Mouse (Mus musculus) gastrocnemius, postnatal 36 days (tissue): Measurements from ENCODE around the gene Trpm8. TPM values are rescaled to one million over a fixed set of nuclear protein-coding genes. Genes with fewer than 3 reads are reported as not detected.

Experiments
- DNase-seq, 2 experiments: peaks; one replicate each; pipeline ENCODE4 v3.0.0; 2022
- intact Hi-C: fragments of 180-260 bp; cut with DNase I; formaldehyde crosslinking; loops from one replicate; pipeline ENCODE4 v1.15.1; 2025
- total RNA-seq, 2 experiments: library from RNA; stranded (reverse); gene quantifications; 2 replicates each; pipeline ENCODE4 v1.2.3; 2021

Trpm8 gene
- total RNA-seq, 2 experiments from 2014 or later: not detected

- intact Hi-C loops: no loop called here
- no peak for DNase-seq
These were observed 134.6 kb downstream of the Trpm8 start for GRCm38 (mm10) chr1:88412013-88412412.

- intact Hi-C loops: no loop called here
- no peak for DNase-seq
These were observed 141.5 kb downstream of the Trpm8 start for GRCm38 (mm10) chr1:88418943-88419342.

GRCm38 (mm10) chr1:88422045-88422444, 144.6 kb downstream of the Trpm8 start:
- intact Hi-C loops: loop anchor here (5.0 kb wide), 1 partner anchor 285 kb away; no protein-coding TSS in a partner anchor
- no peak for DNase-seq

GRCm38 (mm10) chr1:88422846-88423395, 145.5 kb downstream of the Trpm8 start:
- no peak for DNase-seq

GRCm38 (mm10) chr1:88424602-88425252, 147.3 kb downstream of the Trpm8 start:
- DNase-seq: peak; percentile 53 to 63
- intact Hi-C loops: loop anchor here (5.0 kb wide), 1 partner anchor 283 kb away; no protein-coding TSS in a partner anchor

More at GRCm38 (mm10) chr1:88422846-88423395, 145.5 kb downstream of the Trpm8 start:
- intact Hi-C loops: loop anchor here (5.0 kb wide), 1 partner anchor 284 kb away; no protein-coding TSS in a partner anchor

- DNase-seq: no peak
- intact Hi-C loops: no loop called here
These were observed 150.7 kb downstream of the Trpm8 start for GRCm38 (mm10) chr1:88427987-88428741.

GRCm38 (mm10) chr1:88429413-88429812, 152.0 kb downstream of the Trpm8 start:
- intact Hi-C loops: no loop called here
- no peak for DNase-seq

- no peak for DNase-seq
- intact Hi-C loops: no loop called here
These were observed 153.8 kb downstream of the Trpm8 start for GRCm38 (mm10) chr1:88431262-88431661.

GRCm38 (mm10) chr1:88432601-88433000, 155.1 kb downstream of the Trpm8 start:
- DNase-seq: no peak

GRCm38 (mm10) chr1:88433096-88433883, 155.8 kb downstream of the Trpm8 start:
- intact Hi-C loops: no loop called here
- no peak for DNase-seq

More at GRCm38 (mm10) chr1:88432601-88433000, 155.1 kb downstream of the Trpm8 start:
- intact Hi-C loops: no loop called here

GRCm38 (mm10) chr1:88434057-88434456, 156.6 kb downstream of the Trpm8 start:
- no peak for DNase-seq
- intact Hi-C loops: no loop called here

- no peak for DNase-seq
- intact Hi-C loops: no loop called here
These were observed 160.0 kb downstream of the Trpm8 start for GRCm38 (mm10) chr1:88437206-88438126.

Other genes starting within 250 kb of the Trpm8 start
- not detected for gene Ugt1a10, start 222.3 kb upstream of the Trpm8 start, total RNA-seq
- not detected for gene Ugt1a9, start 206.9 kb upstream of the Trpm8 start, total RNA-seq
- gene Ugt1a8, start 189.8 kb upstream of the Trpm8 start, total RNA-seq: not detected
- gene Ugt1a7c, start 182.6 kb upstream of the Trpm8 start, total RNA-seq: under 1 TPM; 0.33 to 0.54 TPM
- under 1 TPM; 0.43 to 0.74 TPM for gene Ugt1a6b, start 174.4 kb upstream of the Trpm8 start, total RNA-seq
- 1 to 10 TPM in 1 of 2 experiments, under 1 TPM in 1; 0.64 to 1.0 TPM for gene Ugt1a6a, start 142.9 kb upstream of the Trpm8 start, total RNA-seq
- under 1 TPM in 1 of 2 experiments, not detected in 1; 0.22 TPM for gene Ugt1a5, start 111.6 kb upstream of the Trpm8 start, total RNA-seq
- gene Ugt1a2, start 77.1 kb upstream of the Trpm8 start, total RNA-seq: not detected
- gene Dnajb3, start 71.9 kb upstream of the Trpm8 start, total RNA-seq: not detected
- not detected for gene Ugt1a1, start 65.7 kb upstream of the Trpm8 start, total RNA-seq
- gene Mroh2a, start 50.7 kb upstream of the Trpm8 start, total RNA-seq: not detected
- gene Hjurp, start within 50 bp of the Trpm8 start, total RNA-seq: 1 to 10 TPM; 7.3 to 8.1 TPM
- not detected for gene Spp2, start 129.3 kb downstream of the Trpm8 start, total RNA-seq
- not detected for gene Glrp1, start 232.4 kb downstream of the Trpm8 start, total RNA-seq